Mouse (Mus musculus) liver, postnatal 0 days (tissue): Measurements from ENCODE around the gene Gm29427.

ENCODE experiments used
- CTCF ChIP-seq: sonication (generic); IDR thresholded peaks from 2 replicates; pipeline ENCODE4 v1.5.1; 2016; ENCODE audit warnings: antibody characterized with exemption, low read depth
- EP300 ChIP-seq: IDR thresholded peaks from 2 replicates; pipeline ENCODE4 v1.6.1; 2016; ENCODE audit warnings: antibody characterized with exemption, low read depth, mild to moderate bottlenecking

- TF ChIP-seq CTCF (no peak), EP300 (no peak)
These were observed 18.9 kb upstream of the Gm29427 start for GRCm38 (mm10) chr1:130734452-130734851.
